Mouse (Mus musculus) layer of hippocampus, adult 9-10 months (tissue): ENCODE measurements around the gene Arl4a.
A peak's percentile ranks its signal among the peaks of the same experiment; 100 is the strongest.

Experiments
- DNase-seq: peaks from one replicate; pipeline ENCODE4 v3.0.0; 2022; ENCODE audit warnings: low spot score

Gene Arl4a

GRCm38 (mm10) chr12:40037876-40038463 lies at the start of gene Arl4a:
Gene Arl4a, minus strand, starts transcription at chr12:40038025.
- DNase-seq = peak; percentile 69

GRCm38 (mm10) chr12:40085731-40086322 lies 48.0 kb upstream of the Arl4a start:
- DNase-seq = peak; percentile 21

GRCm38 (mm10) chr12:40082453-40083238 lies 44.8 kb upstream of the Arl4a start:
- DNase-seq = peak; percentile 15

- no peak for DNase-seq
Measured at GRCm38 (mm10) chr12:40082048-40082447, 44.2 kb upstream of the Arl4a start.

- no peak for DNase-seq
Measured at GRCm38 (mm10) chr12:40073660-40074059, 35.8 kb upstream of the Arl4a start.

GRCm38 (mm10) chr12:40047024-40047423 lies 9.2 kb upstream of the Arl4a start:
- no peak for DNase-seq

GRCm38 (mm10) chr12:40043816-40044585 lies 6.2 kb upstream of the Arl4a start:
- no peak for DNase-seq

- DNase-seq = no peak
Measured at GRCm38 (mm10) chr12:40040067-40040466, 2.2 kb upstream of the Arl4a start.

GRCm38 (mm10) chr12:40037226-40037813 lies 505 bp downstream of the Arl4a start:
- DNase-seq = peak; percentile 92

GRCm38 (mm10) chr12:40036666-40037065 lies 1.2 kb downstream of the Arl4a start:
- DNase-seq = no peak

- no peak for DNase-seq
Measured at GRCm38 (mm10) chr12:40035506-40035905, 2.3 kb downstream of the Arl4a start.

- no peak for DNase-seq
Measured at GRCm38 (mm10) chr12:40029201-40029600, 8.6 kb downstream of the Arl4a start.

- no peak for DNase-seq
Measured at GRCm38 (mm10) chr12:40027846-40028245, 10.0 kb downstream of the Arl4a start.

GRCm38 (mm10) chr12:40027444-40027843 lies 10.4 kb downstream of the Arl4a start:
- no peak for DNase-seq

GRCm38 (mm10) chr12:40023918-40024317 lies 13.9 kb downstream of the Arl4a start:
- DNase-seq = no peak

GRCm38 (mm10) chr12:40023014-40023642 lies 14.7 kb downstream of the Arl4a start:
- DNase-seq = no peak

- DNase-seq = no peak
Measured at GRCm38 (mm10) chr12:40022344-40022743, 15.5 kb downstream of the Arl4a start.

GRCm38 (mm10) chr12:40017955-40018505 lies 19.8 kb downstream of the Arl4a start:
- no peak for DNase-seq

GRCm38 (mm10) chr12:40016648-40017460 lies 21.0 kb downstream of the Arl4a start:
- no peak for DNase-seq

GRCm38 (mm10) chr12:40016068-40016467 lies 21.8 kb downstream of the Arl4a start:
- no peak for DNase-seq
